Mouse (Mus musculus): ENCODE results near the gene Vmn1r45. TPM values are rescaled to one million over a fixed set of nuclear protein-coding genes. Genes with fewer than 3 reads are reported as not detected.
"Not testable (repeated sequence)": the region's sequence is repeated elsewhere in the genome, so short reads cannot be mapped to it uniquely, and the experiment has no call there.

Gene Vmn1r45
- not detected in 2 replicates for total RNA-seq (2015; ENCODE audit: low replicate concordance)
- not detected in 2 replicates for total RNA-seq (2017; ENCODE audit: low replicate concordance)

GRCm38 (mm10) chr6:89940498-89940897 lies at the start of gene Vmn1r45:
Vmn1r45 (minus strand) TSS chr6:89940598.
- not testable (repeated sequence) for ATAC-seq (replicated peaks; ENCODE audit: low FRiP score, poor library complexity, severe bottlenecking)

DNA sequence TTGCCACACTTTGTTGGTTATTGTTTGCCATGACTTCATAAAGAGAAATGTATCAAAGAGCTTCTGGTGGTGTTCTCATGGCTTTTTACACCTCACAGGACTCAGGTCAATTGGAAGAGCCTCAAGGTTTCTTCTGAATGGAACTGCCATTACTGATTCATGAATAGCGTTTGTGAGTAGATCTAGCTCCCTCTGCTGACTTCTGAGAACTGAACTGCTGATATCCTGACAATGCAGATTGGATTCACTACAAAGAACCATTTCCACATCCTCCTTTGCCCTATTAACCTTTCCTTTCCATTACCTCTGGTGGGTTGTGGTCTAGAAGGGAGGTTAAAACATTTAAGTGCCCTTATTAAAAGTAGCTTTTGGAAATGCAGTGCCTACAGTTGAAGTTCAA lies 45.6 kb upstream of the Vmn1r45 start:
- no peak for ATAC-seq (replicated peaks; ENCODE audit: low FRiP score, poor library complexity, severe bottlenecking)

- ATAC-seq (replicated peaks; ENCODE audit: low FRiP score, poor library complexity, severe bottlenecking): no peak
Observed at GRCm38 (mm10) chr6:89969013-89969412, 28.6 kb upstream of the Vmn1r45 start, which contains the start of gene Vmn1r46. Vmn1r46 (plus strand) TSS chr6:89969313.

- ATAC-seq (replicated peaks; ENCODE audit: low FRiP score, poor library complexity, severe bottlenecking): no peak
Observed at GRCm38 (mm10) chr6:89966341-89966740, 25.9 kb upstream of the Vmn1r45 start.

DNA sequence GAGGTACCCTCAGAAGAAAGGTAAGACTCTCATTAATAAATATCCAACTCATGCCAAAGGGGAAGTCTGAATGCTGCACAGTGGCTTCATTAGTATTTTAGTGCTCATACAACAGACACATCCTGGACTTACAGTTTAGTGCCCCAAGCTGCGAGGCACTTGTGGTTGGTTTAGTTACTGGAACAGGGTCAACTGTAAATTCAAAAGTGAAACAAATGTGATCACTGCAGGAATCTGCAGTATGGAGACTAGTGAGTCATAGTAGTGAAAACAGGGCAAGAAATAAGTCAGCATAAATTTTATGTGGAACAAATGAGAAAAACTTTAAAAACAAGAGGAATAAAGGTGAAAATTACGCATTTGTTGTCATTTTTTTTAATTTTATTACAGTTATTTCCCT lies 13.2 kb upstream of the Vmn1r45 start:
- no peak for ATAC-seq (replicated peaks; ENCODE audit: low FRiP score, poor library complexity, severe bottlenecking)

- ATAC-seq (replicated peaks; ENCODE audit: low FRiP score, poor library complexity, severe bottlenecking): no peak
Observed at GRCm38 (mm10) chr6:89940926-89941325, 528 bp upstream of the Vmn1r45 start.

DNA sequence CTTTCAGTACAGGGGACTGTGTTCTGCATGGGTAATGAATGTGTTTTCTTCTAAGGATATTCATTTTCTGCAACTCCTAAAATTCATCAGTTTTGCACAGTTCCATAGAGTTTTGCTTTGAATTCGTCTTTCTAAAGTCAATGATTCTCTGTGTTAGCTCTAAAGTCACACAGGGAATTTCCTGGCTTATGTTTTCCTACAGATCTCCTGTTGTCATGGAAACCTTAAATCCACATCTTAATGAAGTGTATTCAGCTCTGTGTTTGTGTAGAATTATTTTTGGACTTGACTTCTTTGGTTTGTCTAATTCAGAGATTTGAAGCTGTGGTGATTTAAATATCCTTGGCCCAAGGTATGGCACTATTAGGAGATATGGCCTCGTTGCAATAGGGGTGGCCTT lies 56.6 kb downstream of the Vmn1r45 start:
- no peak for ATAC-seq (replicated peaks; ENCODE audit: low FRiP score, poor library complexity, severe bottlenecking)

DNA sequence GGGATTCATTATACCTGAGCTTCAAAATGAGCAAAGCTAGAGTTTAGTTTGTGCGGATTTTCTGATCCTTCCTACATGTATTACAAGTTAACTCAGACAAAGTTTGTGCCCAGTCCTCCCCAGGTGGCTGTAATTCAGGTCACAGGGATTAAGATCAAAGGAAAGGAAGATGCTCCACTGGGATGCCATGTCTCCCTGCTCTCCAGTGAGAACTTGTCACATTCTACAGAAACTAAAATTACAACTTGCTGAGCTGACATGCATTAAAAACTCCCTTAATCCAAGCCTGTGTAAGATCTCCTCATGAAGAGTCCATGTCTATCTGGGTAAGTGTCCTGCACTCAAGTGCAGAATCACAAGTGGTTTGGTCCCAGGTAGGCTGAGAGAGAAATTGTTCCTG lies 57.0 kb downstream of the Vmn1r45 start, which contains the start of gene Vmn1r44:
TSS of gene Vmn1r44 (plus strand) at position 301 of the 400 bp plus-strand sequence.
- ATAC-seq (replicated peaks; ENCODE audit: low FRiP score, poor library complexity, severe bottlenecking): no peak

Other genes with a start within 250 kb of the Vmn1r45 start
- gene Vmn1r40, start 233.1 kb downstream of the Vmn1r45 start, total RNA-seq (2015; ENCODE audit: low replicate concordance): not detected in 2 replicates
- not detected in 2 replicates for gene Vmn1r40, start 233.1 kb downstream of the Vmn1r45 start, total RNA-seq (2017; ENCODE audit: low replicate concordance)
- not detected in 2 replicates for gene Vmn1r41, start 199.8 kb downstream of the Vmn1r45 start, total RNA-seq (2015; ENCODE audit: low replicate concordance)
- gene Vmn1r41, start 199.8 kb downstream of the Vmn1r45 start, total RNA-seq (2017; ENCODE audit: low replicate concordance): not detected in 2 replicates
- gene Vmn1r42, start 64.2 kb downstream of the Vmn1r45 start, total RNA-seq (2015; ENCODE audit: low replicate concordance): not detected in 2 replicates
- not detected in 2 replicates for gene Vmn1r42, start 64.2 kb downstream of the Vmn1r45 start, total RNA-seq (2017; ENCODE audit: low replicate concordance)
- gene Vmn1r43, start 64.2 kb downstream of the Vmn1r45 start, total RNA-seq (2015; ENCODE audit: low replicate concordance): not detected in 2 replicates
- gene Vmn1r43, start 64.2 kb downstream of the Vmn1r45 start, total RNA-seq (2017; ENCODE audit: low replicate concordance): not detected in 2 replicates
- not detected in 2 replicates for gene Vmn1r44, start 56.9 kb downstream of the Vmn1r45 start, total RNA-seq (2015; ENCODE audit: low replicate concordance)
- gene Vmn1r44, start 56.9 kb downstream of the Vmn1r45 start, total RNA-seq (2017; ENCODE audit: low replicate concordance): not detected in 2 replicates
- gene Vmn1r46, start 28.7 kb upstream of the Vmn1r45 start, total RNA-seq (2015; ENCODE audit: low replicate concordance): not detected in 2 replicates
- 0.13 TPM in 1 of 2 replicates, not detected in the other for gene Vmn1r46, start 28.7 kb upstream of the Vmn1r45 start, total RNA-seq (2017; ENCODE audit: low replicate concordance)
- not detected in 2 replicates for gene Vmn1r47, start 75.5 kb upstream of the Vmn1r45 start, total RNA-seq (2015; ENCODE audit: low replicate concordance)
- not detected in 2 replicates for gene Vmn1r47, start 75.5 kb upstream of the Vmn1r45 start, total RNA-seq (2017; ENCODE audit: low replicate concordance)
- not detected in 2 replicates for gene Vmn1r48, start 96.2 kb upstream of the Vmn1r45 start, total RNA-seq (2015; ENCODE audit: low replicate concordance)
- not detected in 2 replicates for gene Vmn1r48, start 96.2 kb upstream of the Vmn1r45 start, total RNA-seq (2017; ENCODE audit: low replicate concordance)
- not detected in 2 replicates for gene Vmn1r49, start 137.9 kb upstream of the Vmn1r45 start, total RNA-seq (2015; ENCODE audit: low replicate concordance)
- not detected in 2 replicates for gene Vmn1r49, start 137.9 kb upstream of the Vmn1r45 start, total RNA-seq (2017; ENCODE audit: low replicate concordance)
- gene Vmn1r50, start 160.8 kb upstream of the Vmn1r45 start, total RNA-seq (2015; ENCODE audit: low replicate concordance): not detected in 2 replicates
- not detected in 2 replicates for gene Vmn1r50, start 160.8 kb upstream of the Vmn1r45 start, total RNA-seq (2017; ENCODE audit: low replicate concordance)
- gene Vmn1r51, start 182.0 kb upstream of the Vmn1r45 start, total RNA-seq (2015; ENCODE audit: low replicate concordance): not detected in 2 replicates
- not detected in 2 replicates for gene Vmn1r51, start 182.0 kb upstream of the Vmn1r45 start, total RNA-seq (2017; ENCODE audit: low replicate concordance)
- gene Vmn1r52, start 234.2 kb upstream of the Vmn1r45 start, total RNA-seq (2015; ENCODE audit: low replicate concordance): not detected in 2 replicates
- gene Vmn1r52, start 234.2 kb upstream of the Vmn1r45 start, total RNA-seq (2017; ENCODE audit: low replicate concordance): not detected in 2 replicates